Mouse (Mus musculus): ENCODE data around the gene Morc4. TPM values are rescaled to one million over a fixed set of nuclear protein-coding genes. Genes with fewer than 3 reads are reported as not detected.

The Morc4 gene
- total and polyA plus RNA-seq, 3 experiments: 6.7 to 22.8 (median 15.6) TPM

GRCm38 (mm10) chrX:139812636-139813298 lies 58.7 kb downstream of the Morc4 start:
- H3K4me3 ChIP-seq (ENCODE audit: low read depth, low read length): no peak overlapping the region; the same call in 1 of the 2 replicates
- H3K27me3 ChIP-seq (ENCODE audit: insufficient read depth, low read length): no peaks in the 10 kb centered on the region
- no peaks in the 10 kb centered on the region for H3K36me3 ChIP-seq (replicated peaks)
- H3K4me1 ChIP-seq (ENCODE audit: insufficient read depth, low read depth, low read length): peaks cover 59% of the 10 kb centered on the region
- TF ChIP-seq POLR2AphosphoS5 (IDR thresholded peaks at IDR 0.05; ENCODE audit: insufficient replicate concordance, low read depth, low read length): no peak
- no peak for TF ChIP-seq CTCF (IDR thresholded peaks at IDR 0.05; ENCODE audit: low read depth, low read length)
- H3K9me3 ChIP-seq (replicated peaks): no peaks in the 10 kb centered on the region
- ATAC-seq (ENCODE audit: extremely low read depth, insufficient number of reproducible peaks, low FRiP score, poor library complexity, severe bottlenecking) (no peak), DNase-seq (ENCODE audit: low spot score) (no peak)

- no peaks in the 10 kb centered on the region for H3K27me3 ChIP-seq (ENCODE audit: insufficient read depth, low read length)
- TF ChIP-seq POLR2AphosphoS5 (IDR thresholded peaks at IDR 0.05; ENCODE audit: insufficient replicate concordance, low read depth, low read length): no peak
- TF ChIP-seq GATA1 (IDR thresholded peaks at IDR 0.05; ENCODE audit: borderline replicate concordance, low read length): no peak
- no peak for TF ChIP-seq GATA2 (IDR thresholded peaks at IDR 0.05; ENCODE audit: borderline replicate concordance, low read depth, low read length)
- TF ChIP-seq TAL1 (conservative IDR thresholded peaks at IDR 0.05; ENCODE audit: low read depth, low read length): no peak
- no peak for TF ChIP-seq CTCF (IDR thresholded peaks at IDR 0.05; ENCODE audit: low read depth, low read length)
- no peak for DNase-seq (ENCODE audit: low spot score)
- H3K36me3 ChIP-seq (replicated peaks): no peaks in the 10 kb centered on the region
- no peak overlapping the region for H3K4me3 ChIP-seq (ENCODE audit: low read depth, low read length)
- no peaks in the 10 kb centered on the region for H3K9me3 ChIP-seq (replicated peaks)
- peaks cover 41% of the 10 kb centered on the region for H3K4me1 ChIP-seq (ENCODE audit: insufficient read depth, low read depth, low read length)
- ATAC-seq (ENCODE audit: extremely low read depth, insufficient number of reproducible peaks, low FRiP score, poor library complexity, severe bottlenecking): no peak
Measured at GRCm38 (mm10) chrX:139808501-139808900, 63.0 kb downstream of the Morc4 start.

GRCm38 (mm10) chrX:139808085-139808484 lies 63.4 kb downstream of the Morc4 start:
- peak; percentile 22; the same call in 1 of the 2 replicates for ATAC-seq (ENCODE audit: extremely low read depth, insufficient number of reproducible peaks, low FRiP score, poor library complexity, severe bottlenecking)
- H3K36me3 ChIP-seq (replicated peaks): no peaks in the 10 kb centered on the region
- no peak for DNase-seq (ENCODE audit: low spot score)

GRCm38 (mm10) chrX:139807391-139807790 lies 64.1 kb downstream of the Morc4 start:
- TF ChIP-seq GATA1 (IDR thresholded peaks at IDR 0.05; ENCODE audit: borderline replicate concordance, low read length) (no peak), GATA2 (IDR thresholded peaks at IDR 0.05; ENCODE audit: borderline replicate concordance, low read depth, low read length) (no peak), POLR2AphosphoS5 (IDR thresholded peaks at IDR 0.05; ENCODE audit: insufficient replicate concordance, low read depth, low read length) (no peak), CTCF (IDR thresholded peaks at IDR 0.05; ENCODE audit: low read depth, low read length) (no peak), TAL1 (conservative IDR thresholded peaks at IDR 0.05; ENCODE audit: low read depth, low read length) (no peak)
- no peak for ATAC-seq (ENCODE audit: extremely low read depth, insufficient number of reproducible peaks, low FRiP score, poor library complexity, severe bottlenecking)
- H3K27me3 ChIP-seq (ENCODE audit: insufficient read depth, low read length): no peaks in the 10 kb centered on the region

More at GRCm38 (mm10) chrX:139808085-139808484, 63.4 kb downstream of the Morc4 start:
- Histone ChIP-seq H3K4me1 (ENCODE audit: insufficient read depth, low read depth, low read length) (peaks cover 39% of the 10 kb centered on the region), H3K4me3 (ENCODE audit: low read depth, low read length) (no peak overlapping the region; the same call in 1 of the 2 replicates), H3K27me3 (ENCODE audit: insufficient read depth, low read length) (no peaks in the 10 kb centered on the region), H3K9me3 (replicated peaks) (no peaks in the 10 kb centered on the region)
- TF ChIP-seq GATA2 (IDR thresholded peaks at IDR 0.05; ENCODE audit: borderline replicate concordance, low read depth, low read length) (no peak), POLR2AphosphoS5 (IDR thresholded peaks at IDR 0.05; ENCODE audit: insufficient replicate concordance, low read depth, low read length) (no peak), TAL1 (conservative IDR thresholded peaks at IDR 0.05; ENCODE audit: low read depth, low read length) (no peak), CTCF (IDR thresholded peaks at IDR 0.05; ENCODE audit: low read depth, low read length) (no peak), GATA1 (IDR thresholded peaks at IDR 0.05; ENCODE audit: borderline replicate concordance, low read length) (no peak)

DNA sequence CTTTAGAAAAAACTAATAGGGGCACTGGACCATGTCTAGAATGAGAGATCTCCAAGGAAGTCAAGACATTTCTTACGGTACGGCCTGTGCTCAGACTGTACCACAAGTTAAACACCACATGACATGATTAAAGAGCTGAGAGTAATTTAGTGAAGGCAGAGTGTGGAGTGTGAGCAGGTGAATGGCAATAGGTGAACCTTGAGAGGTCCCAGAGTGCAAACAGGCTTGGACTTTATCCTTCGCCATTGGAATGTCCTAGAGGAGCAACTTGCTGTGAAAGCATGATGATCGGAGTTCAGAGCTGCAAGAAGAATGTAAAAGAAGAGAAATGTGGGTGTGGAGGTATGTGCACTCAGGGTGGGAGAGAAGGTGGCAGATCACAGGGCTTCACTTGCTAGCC lies 65.6 kb downstream of the Morc4 start:
- TF ChIP-seq CTCF (IDR thresholded peaks at IDR 0.05; ENCODE audit: low read depth, low read length) (no peak), POLR2AphosphoS5 (IDR thresholded peaks at IDR 0.05; ENCODE audit: insufficient replicate concordance, low read depth, low read length) (no peak), GATA2 (IDR thresholded peaks at IDR 0.05; ENCODE audit: borderline replicate concordance, low read depth, low read length) (no peak), TAL1 (conservative IDR thresholded peaks at IDR 0.05; ENCODE audit: low read depth, low read length) (no peak), GATA1 (IDR thresholded peaks at IDR 0.05; ENCODE audit: borderline replicate concordance, low read length) (no peak)
- no peaks in the 10 kb centered on the region for H3K27me3 ChIP-seq (ENCODE audit: insufficient read depth, low read length)
- no peak for DNase-seq (ENCODE audit: low spot score)
- H3K4me1 ChIP-seq (ENCODE audit: insufficient read depth, low read depth, low read length): peaks cover 32% of the 10 kb centered on the region
- H3K36me3 ChIP-seq (replicated peaks): no peaks in the 10 kb centered on the region
- ATAC-seq (ENCODE audit: extremely low read depth, insufficient number of reproducible peaks, low FRiP score, poor library complexity, severe bottlenecking): no peak
- no peaks in the 10 kb centered on the region for H3K9me3 ChIP-seq (replicated peaks)
- no peak overlapping the region for H3K4me3 ChIP-seq (ENCODE audit: low read depth, low read length)

More at GRCm38 (mm10) chrX:139807391-139807790, 64.1 kb downstream of the Morc4 start:
- DNase-seq (ENCODE audit: low spot score): no peak
- Histone ChIP-seq H3K9me3 (replicated peaks) (no peaks in the 10 kb centered on the region), H3K4me3 (ENCODE audit: low read depth, low read length) (no peak overlapping the region), H3K36me3 (replicated peaks) (no peaks in the 10 kb centered on the region), H3K4me1 (ENCODE audit: insufficient read depth, low read depth, low read length) (peaks cover 35% of the 10 kb centered on the region)

DNA sequence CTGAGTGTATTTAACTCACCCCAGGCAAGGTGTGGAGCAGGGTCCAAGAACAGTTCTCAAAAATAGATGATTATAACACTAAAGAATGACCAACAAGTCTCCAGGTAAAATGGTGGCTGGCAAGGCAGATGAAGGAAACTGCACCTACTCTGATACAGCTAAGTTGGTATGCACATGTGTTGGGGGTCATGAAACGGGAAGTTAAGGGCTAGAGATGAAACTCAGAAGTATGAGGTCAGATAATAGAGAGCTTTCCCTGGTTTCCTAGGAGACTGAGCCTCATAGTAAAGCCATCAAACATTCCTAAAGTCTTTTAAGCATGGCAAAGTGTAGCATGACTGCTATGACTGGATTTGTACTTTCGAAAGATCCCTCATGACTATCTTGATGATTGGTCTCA lies 68.4 kb downstream of the Morc4 start:
- ATAC-seq (ENCODE audit: extremely low read depth, insufficient number of reproducible peaks, low FRiP score, poor library complexity, severe bottlenecking): no peak
- no peaks in the 10 kb centered on the region for H3K36me3 ChIP-seq (replicated peaks)

More for the DNA sequence above, 68.4 kb downstream of the Morc4 start:
- Histone ChIP-seq H3K27me3 (ENCODE audit: insufficient read depth, low read length) (no peaks in the 10 kb centered on the region), H3K4me1 (ENCODE audit: insufficient read depth, low read depth, low read length) (peaks cover 36% of the 10 kb centered on the region), H3K4me3 (ENCODE audit: low read depth, low read length) (no peak overlapping the region), H3K9me3 (replicated peaks) (no peaks in the 10 kb centered on the region)
- TF ChIP-seq GATA1 (IDR thresholded peaks at IDR 0.05; ENCODE audit: borderline replicate concordance, low read length) (no peak), POLR2AphosphoS5 (IDR thresholded peaks at IDR 0.05; ENCODE audit: insufficient replicate concordance, low read depth, low read length) (no peak), TAL1 (conservative IDR thresholded peaks at IDR 0.05; ENCODE audit: low read depth, low read length) (no peak), GATA2 (IDR thresholded peaks at IDR 0.05; ENCODE audit: borderline replicate concordance, low read depth, low read length) (no peak), CTCF (IDR thresholded peaks at IDR 0.05; ENCODE audit: low read depth, low read length) (no peak)
- no peak for DNase-seq (ENCODE audit: low spot score)
